Mouse (Mus musculus) adrenal gland, postnatal 14 days (tissue): ENCODE results near the gene Tmem35b. TPM values are rescaled to one million over a fixed set of nuclear protein-coding genes. Genes with fewer than 3 reads are reported as not detected.
"Not testable (repeated sequence)": the region's sequence is repeated elsewhere in the genome, so short reads cannot be mapped to it uniquely, and the experiment has no call there.

Experiments used
- DNase-seq: peaks from one replicate; pipeline ENCODE4 v3.0.0; 2021; ENCODE audit warnings: mixed read lengths
- long read RNA-seq, 2 experiments: library from polyadenylated mRNA; stranded (forward); transcript quantifications; one replicate each; pipeline ENCODE4 v2.0.0; 2021
- total RNA-seq: library from RNA; stranded (reverse); gene quantifications from 2 replicates; pipeline ENCODE4 v1.2.3, GENCODE M21; 2021

The Tmem35b gene
- total RNA-seq: 11.1 and 12.2 TPM in 2 replicates
- long read RNA-seq, experiment 1, transcript Tmem35b-201 (3 exons, 1,120 nt): major isoform, 8 of 17 reads
- long read RNA-seq, experiment 1, partial matches to known transcripts: 1 of 17 reads
- long read RNA-seq, experiment 1, other reads (novel, unspliced or antisense): 8 of 17 reads
- long read RNA-seq, experiment 2, transcript Tmem35b-201 (3 exons, 1,120 nt): major isoform, 8 of 15 reads
- long read RNA-seq, experiment 2, partial matches to known transcripts: 1 of 15 reads
- long read RNA-seq, experiment 2, other reads (novel, unspliced or antisense): 6 of 15 reads

- DNase-seq: no peak
Measured at GRCm38 (mm10) chr4:127123391-127123790, at the start of gene Tmem35b. TSS of gene Tmem35b (plus strand) at chr4:127123691.

GRCm38 (mm10) chr4:127074915-127075314 is 48.6 kb upstream of the Tmem35b start:
- no peak for DNase-seq

DNA sequence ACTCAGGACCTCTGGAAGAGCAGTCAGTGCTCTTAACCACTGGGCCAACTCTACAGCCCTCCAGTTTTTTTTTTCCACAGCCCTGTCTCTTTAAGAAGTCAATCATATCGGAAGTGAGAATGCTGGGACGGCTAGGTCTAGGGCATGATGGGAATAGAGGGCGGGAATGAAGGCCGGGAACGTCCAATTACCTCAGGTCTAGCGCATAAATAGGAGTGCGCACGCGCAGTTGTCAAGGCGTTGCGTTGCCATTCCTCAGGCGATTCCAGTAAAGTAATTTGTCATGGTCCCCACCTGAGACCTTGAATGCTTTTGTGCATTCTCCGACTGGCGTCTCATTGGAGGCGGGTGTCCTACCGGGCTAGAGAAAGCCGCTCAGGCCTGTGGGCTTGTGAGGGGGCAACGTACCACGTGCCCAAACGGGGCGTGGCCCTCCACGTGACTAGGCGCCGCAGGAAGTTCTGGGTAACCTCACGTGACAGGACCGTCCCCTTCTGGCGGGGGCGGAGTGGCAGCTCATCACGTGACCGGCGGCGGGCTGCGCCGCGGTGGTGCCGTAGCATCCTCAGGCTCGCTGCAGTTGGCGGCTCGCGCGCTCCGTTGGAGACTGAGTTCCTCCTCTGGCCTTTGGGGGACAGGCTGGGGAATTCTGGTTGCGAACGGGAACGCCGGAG is 46.5 kb upstream of the Tmem35b start, which contains the start of gene Zmym6:
Zmym6 (plus strand) TSS at position 509 of the 674 bp plus-strand sequence.
- DNase-seq: peak; percentile 98

- no peak for DNase-seq
Measured at GRCm38 (mm10) chr4:127080806-127081205, 42.7 kb upstream of the Tmem35b start.

GRCm38 (mm10) chr4:127083131-127083530 is 40.4 kb upstream of the Tmem35b start:
- no peak for DNase-seq

DNA sequence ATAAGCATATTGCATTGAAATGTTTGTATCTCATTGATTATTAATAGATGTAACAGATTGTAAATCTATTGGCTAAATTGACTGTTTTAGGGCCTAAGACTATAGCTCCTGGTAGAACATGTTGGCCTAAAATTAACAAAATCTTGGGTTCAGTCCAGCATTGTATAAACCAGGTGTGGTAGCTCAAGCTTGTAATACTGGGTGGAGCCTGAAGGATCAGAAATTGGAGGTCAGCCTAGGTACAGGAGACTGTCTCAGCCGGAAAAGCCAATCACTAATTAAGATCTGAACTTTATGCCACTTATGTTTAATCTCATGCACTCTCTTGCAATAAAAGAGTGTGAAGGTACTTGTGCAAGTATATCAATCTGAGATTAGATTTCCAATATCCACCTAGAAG is 37.7 kb upstream of the Tmem35b start:
- DNase-seq: no peak

GRCm38 (mm10) chr4:127091188-127091587 is 32.3 kb upstream of the Tmem35b start:
- no peak for DNase-seq

- DNase-seq: no peak
Measured at GRCm38 (mm10) chr4:127095090-127095489, 28.4 kb upstream of the Tmem35b start.

- DNase-seq: not testable (repeated sequence)
Measured at GRCm38 (mm10) chr4:127099552-127099951, 23.9 kb upstream of the Tmem35b start.

DNA sequence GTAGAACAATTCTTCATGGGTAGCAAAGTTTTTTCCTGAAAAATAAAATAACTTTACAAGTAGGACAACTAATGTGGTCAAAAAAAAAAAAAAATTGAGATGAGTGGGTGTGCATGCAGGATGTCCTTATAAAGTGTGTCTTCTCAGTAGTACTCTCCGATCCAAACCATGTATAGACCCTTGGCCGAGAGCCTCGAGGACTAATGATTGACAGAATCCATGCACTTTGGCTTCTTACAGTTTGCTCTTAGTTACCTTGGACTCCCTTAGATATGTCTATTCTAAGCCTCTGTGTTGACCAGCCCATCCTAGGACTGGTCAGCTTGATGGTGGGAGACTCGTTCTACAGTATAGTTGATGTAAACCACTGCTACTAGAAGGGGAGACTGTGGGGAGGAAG is 15.9 kb upstream of the Tmem35b start:
- no peak for DNase-seq

- DNase-seq: no peak
Measured at GRCm38 (mm10) chr4:127110570-127110969, 12.9 kb upstream of the Tmem35b start.

DNA sequence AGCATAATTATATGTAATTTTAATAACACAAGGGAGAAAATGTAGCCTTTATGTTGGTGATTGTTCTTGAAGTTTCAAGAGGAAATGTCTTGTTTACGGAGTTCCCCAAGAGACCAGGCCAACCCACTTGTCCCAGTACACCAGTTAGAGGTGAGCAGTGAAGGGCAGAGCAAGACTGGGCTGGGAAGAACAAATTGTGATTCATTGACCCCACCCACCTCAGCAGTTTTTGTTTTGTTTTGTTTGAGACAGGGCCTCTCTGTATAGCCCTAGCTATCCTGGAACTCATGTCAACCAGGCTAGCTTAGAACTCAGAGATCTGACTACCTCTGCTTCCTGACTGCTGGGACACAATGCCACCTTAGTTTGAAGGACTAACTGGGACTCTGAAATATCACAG is 840 bp downstream of the Tmem35b start:
- peak; percentile 9 for DNase-seq

DNA sequence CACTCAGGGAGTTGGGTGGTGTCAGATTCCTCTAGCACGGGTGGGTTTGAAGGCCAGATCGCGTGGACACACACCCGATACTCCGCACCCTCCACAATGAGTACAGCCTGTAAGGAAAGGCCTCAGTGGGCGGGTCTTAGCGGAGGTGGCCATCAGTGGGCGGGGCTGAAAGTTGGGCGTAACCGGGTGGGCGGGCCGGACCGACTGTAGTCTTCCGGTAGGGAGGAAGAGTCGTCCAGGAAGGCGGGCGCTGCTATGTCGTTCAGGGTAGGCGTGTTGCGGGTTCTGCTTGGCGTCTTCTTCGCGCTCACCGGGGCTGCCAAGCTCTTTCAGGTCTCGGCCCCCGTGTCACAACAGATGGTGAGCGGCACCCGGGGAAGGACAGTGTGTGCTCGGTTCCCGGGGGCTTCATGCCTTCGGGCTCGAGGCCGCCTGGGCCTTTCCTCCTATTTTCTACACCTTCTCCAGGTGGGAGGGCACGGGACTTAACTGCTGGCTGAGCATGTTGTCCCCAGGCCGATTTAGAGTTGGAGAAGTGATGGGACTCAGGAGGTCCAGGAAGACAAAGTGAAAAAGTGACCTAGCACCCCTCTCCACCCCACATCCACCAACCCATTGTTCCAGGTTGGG is 2.5 kb downstream of the Tmem35b start:
- DNase-seq: peak; percentile 96

DNA sequence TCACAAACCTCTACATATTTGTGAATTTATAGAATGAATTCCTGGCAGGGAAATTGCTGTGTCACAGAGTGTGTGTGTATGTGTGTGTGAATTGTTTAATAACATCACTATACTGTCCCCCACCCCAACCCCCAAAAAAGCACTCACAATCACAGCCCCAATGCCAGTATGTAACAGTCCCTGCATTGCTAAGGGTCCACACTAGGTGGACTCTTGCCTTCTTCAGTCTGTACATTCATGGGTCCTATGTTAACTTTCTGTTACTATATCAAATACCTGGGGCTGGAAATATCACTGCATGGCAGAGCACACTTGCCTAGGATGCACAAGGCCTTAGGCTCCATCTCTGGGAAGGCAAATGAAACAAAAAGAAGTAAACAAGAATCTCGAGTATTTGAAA is 11.2 kb downstream of the Tmem35b start:
- DNase-seq: no peak

GRCm38 (mm10) chr4:127137591-127137990 is 14.1 kb downstream of the Tmem35b start:
- no peak for DNase-seq

GRCm38 (mm10) chr4:127138486-127138885 is 15.0 kb downstream of the Tmem35b start:
- peak; percentile 72 for DNase-seq

DNA sequence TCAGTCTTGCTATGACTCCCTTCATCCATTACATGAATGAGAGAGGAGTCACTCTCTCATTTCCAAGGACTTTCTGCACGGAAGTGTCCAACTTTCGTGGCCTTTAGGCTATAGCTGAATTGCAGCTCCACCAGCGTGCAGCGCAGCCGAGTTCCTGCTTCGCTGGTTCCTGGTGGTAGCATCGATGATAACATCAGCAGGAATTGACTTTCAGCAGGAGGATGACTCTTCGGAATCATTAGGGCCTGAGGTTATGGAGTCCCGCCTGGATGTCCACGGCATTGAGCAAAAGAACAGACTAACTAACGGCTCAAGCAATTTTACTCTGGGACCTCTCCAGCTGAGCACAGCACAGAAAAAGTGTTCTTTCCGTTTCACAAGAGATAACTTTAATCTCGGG is 26.5 kb downstream of the Tmem35b start:
- peak; percentile 24 for DNase-seq

- DNase-seq: no peak
Measured at GRCm38 (mm10) chr4:127153345-127153744, 29.9 kb downstream of the Tmem35b start.

DNA sequence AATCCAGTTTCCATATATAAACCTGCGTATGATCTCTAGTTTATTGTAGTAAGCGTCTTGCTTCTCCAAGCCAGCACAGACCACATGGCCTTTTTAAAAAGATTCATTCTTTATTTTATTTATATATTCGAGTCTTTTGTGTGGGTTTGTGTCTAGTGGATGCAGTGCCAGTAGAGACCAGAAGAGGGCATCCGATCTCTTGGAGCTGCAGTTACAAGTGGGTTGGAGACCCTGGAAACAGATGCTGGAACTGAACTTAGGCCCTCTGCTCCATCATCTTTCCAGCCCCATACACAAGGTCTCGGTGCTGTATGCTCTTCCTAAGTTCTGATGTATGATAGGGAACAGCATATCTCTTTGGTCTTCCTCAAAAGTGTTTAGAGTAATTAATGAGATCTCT is 32.3 kb downstream of the Tmem35b start:
- DNase-seq: no peak

GRCm38 (mm10) chr4:127157746-127158145 is 34.3 kb downstream of the Tmem35b start:
- no peak for DNase-seq

DNA sequence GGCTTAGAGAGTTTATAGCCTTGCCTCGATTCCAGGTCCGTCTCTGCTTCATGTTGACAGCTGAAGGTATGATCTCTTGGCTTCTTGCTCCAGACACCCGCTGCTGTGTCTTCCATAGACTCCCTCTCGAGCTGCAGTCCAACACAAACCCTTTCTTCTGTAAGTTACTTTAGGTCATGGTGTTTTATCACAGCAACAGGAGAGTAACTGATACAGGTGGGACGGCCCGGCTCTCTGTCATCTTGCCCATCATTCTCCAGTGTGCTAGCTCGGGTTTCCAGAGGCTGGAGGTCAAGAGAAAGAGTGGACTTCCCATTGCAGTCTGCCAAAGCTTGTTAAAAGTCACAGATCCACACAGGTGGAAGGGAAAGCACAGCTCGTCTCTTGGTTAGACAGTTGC is 40.4 kb downstream of the Tmem35b start:
- no peak for DNase-seq

- no peak for DNase-seq
Measured at GRCm38 (mm10) chr4:127167096-127167495, 43.6 kb downstream of the Tmem35b start.

DNA sequence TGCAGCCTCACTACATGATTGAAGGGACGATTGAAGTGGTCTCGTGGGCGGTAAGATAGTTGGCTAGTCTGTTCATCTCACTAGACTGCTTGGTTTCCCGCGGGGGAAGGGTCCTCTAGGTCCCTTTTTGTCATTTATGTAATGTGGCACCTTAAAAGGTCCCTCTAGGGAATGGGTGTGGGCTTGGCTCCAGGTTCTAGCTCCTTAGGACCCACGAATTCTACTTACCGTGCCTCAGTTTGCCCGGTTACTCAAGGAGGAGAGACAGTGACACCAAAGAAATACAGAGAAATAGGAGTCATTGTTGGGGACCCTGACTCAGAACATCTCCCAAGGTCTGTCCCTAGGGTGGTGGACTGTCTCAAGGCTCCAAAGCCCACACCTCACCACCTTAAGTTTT is 44.2 kb downstream of the Tmem35b start:
- DNase-seq: no peak
